Mouse (Mus musculus) adrenal gland, postnatal 25 days (tissue): ENCODE measurements at regions not wholly inside any gene's neighbourhood (a gene's known extent, or its start where the extent isn't known, plus 50 kb on each side); places are given as distances from the start of the nearest gene placed in this dataset.

Experiments
- DNase-seq: peaks from one replicate; pipeline ENCODE4 v3.0.0; 2021; ENCODE audit warnings: mixed read lengths

GRCm38 (mm10) chr12:92152043-92152921 lies 303.3 kb upstream of the Sel1l start:
- peak; percentile 3 for DNase-seq

- DNase-seq, result no peak
Measured at GRCm38 (mm10) chr12:92137539-92137938, 288.6 kb upstream of the Sel1l start.

GRCm38 (mm10) chr12:92127648-92128047 lies 278.7 kb upstream of the Sel1l start:
- no peak for DNase-seq

GRCm38 (mm10) chr12:92120164-92120815 lies 271.3 kb upstream of the Sel1l start:
- DNase-seq, result no peak

- no peak for DNase-seq
Measured at GRCm38 (mm10) chr12:92109615-92110014, 260.7 kb upstream of the Sel1l start.

GRCm38 (mm10) chr12:92100080-92100479 lies 251.1 kb upstream of the Sel1l start:
- DNase-seq, result no peak

GRCm38 (mm10) chr12:92092794-92093365 lies 243.9 kb upstream of the Sel1l start:
- no peak for DNase-seq

- no peak for DNase-seq
Measured at GRCm38 (mm10) chr12:92073209-92073608, 224.3 kb upstream of the Sel1l start.

GRCm38 (mm10) chr12:92062731-92063130 lies 213.8 kb upstream of the Sel1l start:
- DNase-seq, result no peak

GRCm38 (mm10) chr12:92040481-92040880 lies 191.5 kb upstream of the Sel1l start:
- DNase-seq, result no peak

- DNase-seq, result no peak
Measured at GRCm38 (mm10) chr12:92029192-92029591, 180.2 kb upstream of the Sel1l start.

- no peak for DNase-seq
Measured at GRCm38 (mm10) chr12:92028354-92028753, 179.4 kb upstream of the Sel1l start.

GRCm38 (mm10) chr12:92024461-92025218 lies 175.7 kb upstream of the Sel1l start:
- no peak for DNase-seq

- no peak for DNase-seq
Measured at GRCm38 (mm10) chr12:92019593-92020224, 170.8 kb upstream of the Sel1l start.

- no peak for DNase-seq
Measured at GRCm38 (mm10) chr12:92015373-92015772, 166.4 kb upstream of the Sel1l start.

- no peak for DNase-seq
Measured at GRCm38 (mm10) chr12:92013979-92014378, 165.0 kb upstream of the Sel1l start.

GRCm38 (mm10) chr12:92013244-92013643 lies 164.3 kb upstream of the Sel1l start:
- peak; percentile 50 for DNase-seq

GRCm38 (mm10) chr12:92004391-92005094 lies 155.6 kb upstream of the Sel1l start:
- no peak for DNase-seq

GRCm38 (mm10) chr12:91999031-91999430 lies 150.1 kb upstream of the Sel1l start:
- no peak for DNase-seq

- DNase-seq, result no peak
Measured at GRCm38 (mm10) chr12:91997404-91997803, 148.4 kb upstream of the Sel1l start.

GRCm38 (mm10) chr12:91995545-91995944 lies 146.6 kb upstream of the Sel1l start:
- DNase-seq, result no peak
